Mouse (Mus musculus) heart, embryonic 13.5 days (tissue): ENCODE results near the gene Timm22. TPM values are rescaled to one million over a fixed set of nuclear protein-coding genes. Genes with fewer than 3 reads are reported as not detected.
A peak's percentile ranks its signal among the peaks of the same experiment; 100 is the strongest.

Experiments used
- ATAC-seq: fragments of 200-750 bp; cut with Nextera tagmentation; 2 replicates; pipeline ENCODE4 v1.8.0; 2017; ENCODE audit warnings: moderate TSS enrichment; ENCODE audit not compliant: insufficient number of reproducible peaks, low FRiP score, low TSS enrichment; ENCODE audit errors: extremely low read depth
- H3K27ac ChIP-seq: fragments of 300-500 bp; sonication (generic); replicated peaks from 2 replicates; pipeline ENCODE4 v1.5.1; 2015; ENCODE audit warnings: moderate library complexity, mild to moderate bottlenecking, inconsistent platforms
- H3K27me3 ChIP-seq: fragments of 300-500 bp; sonication (generic); replicated peaks from 2 replicates; pipeline ENCODE4 v1.6.1; 2015; ENCODE audit warnings: mild to moderate bottlenecking, inconsistent platforms
- H3K36me3 ChIP-seq: fragments of 300-500 bp; sonication (generic); 2 replicates; pipeline ENCODE4 v1.6.1; 2015; ENCODE audit warnings: mild to moderate bottlenecking, inconsistent platforms
- H3K4me1 ChIP-seq: fragments of 300-500 bp; sonication (generic); 2 replicates; pipeline ENCODE4 v1.6.1; 2015; ENCODE audit warnings: inconsistent platforms
- H3K4me2 ChIP-seq: fragments of 300-500 bp; sonication (generic); 2 replicates; pipeline ENCODE4 v1.6.1; 2015; ENCODE audit warnings: inconsistent platforms, mild to moderate bottlenecking, moderate library complexity
- H3K4me3 ChIP-seq: fragments of 300-500 bp; sonication (generic); 2 replicates; pipeline ENCODE4 v1.5.1; 2015; ENCODE audit warnings: moderate library complexity, mild to moderate bottlenecking, inconsistent platforms
- H3K9ac ChIP-seq: fragments of 300-500 bp; sonication (generic); 2 replicates; pipeline ENCODE4 v1.6.1; 2015; ENCODE audit warnings: inconsistent platforms, mild to moderate bottlenecking, moderate library complexity
- H3K9me3 ChIP-seq: fragments of 300-500 bp; sonication (generic); 2 replicates; pipeline ENCODE4 v1.6.1; 2016; ENCODE audit warnings: inconsistent platforms
- WGBS: fragments of 180-500 bp; shearing (Covaris S2); methylation state at CpG from one replicate; pipeline ENCODE4 v1.1.7; 2015; ENCODE audit warnings: mixed read lengths; 5-methylcytosine and 5-hydroxymethylcytosine counted together
- polyA plus RNA-seq: library from polyadenylated mRNA; unstranded; fragments of >200 nt; fragmentation: Nextera tagmentation; extraction: Ambion mirVana; gene quantifications from 2 replicates; pipeline ENCODE4 v1.2.1, GENCODE M21; 2015

The Timm22 gene
- polyA plus RNA-seq, 1 experiment from 2014 or later: 78.6 TPM

GRCm38 (mm10) chr11:76392532-76392931, 14.2 kb upstream of the Timm22 start:
- Histone ChIP-seq H3K9me3 (no peaks in the 10 kb centered on the region), H3K36me3 (peaks cover 20% of the 10 kb centered on the region), H3K4me1 (peaks cover 21% of the 10 kb centered on the region), H3K27me3 (no peaks in the 10 kb centered on the region), H3K9ac (no peak overlapping the region), H3K27ac (no peak overlapping the region), H3K4me2 (no peak overlapping the region), H3K4me3 (no peak overlapping the region)
- ATAC-seq: no peak
- 83% methylated on average over 7 of the region's 7 CpGs for WGBS

- H3K4me2 ChIP-seq: no peak overlapping the region
- no peaks in the 10 kb centered on the region for H3K9me3 ChIP-seq
- WGBS: 80% methylated on average over 11 of the region's 11 CpGs
- peaks cover 20% of the 10 kb centered on the region for H3K36me3 ChIP-seq
- peaks cover 22% of the 10 kb centered on the region for H3K4me1 ChIP-seq
- no peak overlapping the region for H3K9ac ChIP-seq
- H3K4me3 ChIP-seq: no peak overlapping the region
- H3K27ac ChIP-seq: no peak overlapping the region
- no peaks in the 10 kb centered on the region for H3K27me3 ChIP-seq
- no peak for ATAC-seq
Measured at GRCm38 (mm10) chr11:76392996-76393395, 13.8 kb upstream of the Timm22 start.

GRCm38 (mm10) chr11:76397650-76398311, 9.0 kb upstream of the Timm22 start:
- peaks cover 21% of the 10 kb centered on the region for H3K4me1 ChIP-seq
- 3% methylated on average over 26 of the region's 26 CpGs for WGBS
- H3K9me3 ChIP-seq: no peaks in the 10 kb centered on the region
- H3K9ac ChIP-seq: peak overlapping the region; percentile 94
- ATAC-seq: no peak
- 0 out of 2 replicates have a peak, but pooled peaks cover under 1% of the 10 kb centered on the region for H3K27me3 ChIP-seq
- 0 out of 2 replicates have a peak, but pooled peaks cover 3% of the 10 kb centered on the region for H3K36me3 ChIP-seq
- H3K4me3 ChIP-seq: peak overlapping the region; percentile 91
- H3K4me2 ChIP-seq: peak overlapping the region; percentile 93
- H3K27ac ChIP-seq: peak overlapping the region; percentile 93

GRCm38 (mm10) chr11:76398312-76398797, 8.4 kb upstream of the Timm22 start:
- Histone ChIP-seq H3K9ac (peak overlapping the region; percentile 94), H3K27me3 (peaks cover 5% of the 10 kb centered on the region; the same call in 1 of the 2 replicates), H3K4me1 (peaks cover 21% of the 10 kb centered on the region), H3K4me3 (peak overlapping the region; percentile 91), H3K4me2 (peak overlapping the region; percentile 93), H3K9me3 (no peaks in the 10 kb centered on the region), H3K27ac (peak overlapping the region; percentile 93), H3K36me3 (no peaks in the 10 kb centered on the region)
- ATAC-seq: peak; percentile 6; the same call in 1 of the 2 replicates
- WGBS: 0% methylated on average over 33 of the region's 33 CpGs

- Histone ChIP-seq H3K36me3 (no peaks in the 10 kb centered on the region), H3K27me3 (peaks cover 5% of the 10 kb centered on the region; the same call in 1 of the 2 replicates), H3K9ac (peak within 1 kb of the TSS; percentile 94), H3K4me3 (peak within 1 kb of the TSS; percentile 91), H3K27ac (peak within 1 kb of the TSS; percentile 93), H3K9me3 (no peaks in the 10 kb centered on the region), H3K4me2 (peak within 1 kb of the TSS; percentile 93), H3K4me1 (peaks cover 21% of the 10 kb centered on the region)
- under 1% methylated on average over 59 of the region's 70 CpGs for WGBS
- ATAC-seq: peak; percentile 88
Measured at GRCm38 (mm10) chr11:76398798-76399586, 7.8 kb upstream of the Timm22 start, which contains the start of gene Nxn. Gene Nxn, minus strand, starts transcription at chr11:76399140.

GRCm38 (mm10) chr11:76399587-76400330, 7.0 kb upstream of the Timm22 start:
- Histone ChIP-seq H3K27ac (peak overlapping the region; percentile 93), H3K4me1 (peaks cover 21% of the 10 kb centered on the region), H3K36me3 (no peaks in the 10 kb centered on the region), H3K4me2 (peak overlapping the region; percentile 93), H3K9ac (peak overlapping the region; percentile 94), H3K4me3 (peak overlapping the region; percentile 91), H3K27me3 (peaks cover 5% of the 10 kb centered on the region; the same call in 1 of the 2 replicates), H3K9me3 (no peaks in the 10 kb centered on the region)
- peak; percentile 22; the same call in 1 of the 2 replicates for ATAC-seq
- 7% methylated on average over 11 of the region's 11 CpGs for WGBS

- H3K4me3 ChIP-seq: no peak overlapping the region
- ATAC-seq: no peak
- H3K27ac ChIP-seq: no peak overlapping the region
- H3K4me1 ChIP-seq: peaks cover 17% of the 10 kb centered on the region
- no peak overlapping the region for H3K4me2 ChIP-seq
- H3K27me3 ChIP-seq: peaks cover 5% of the 10 kb centered on the region; the same call in 1 of the 2 replicates
- no peaks in the 10 kb centered on the region for H3K9me3 ChIP-seq
- H3K9ac ChIP-seq: no peak overlapping the region
- no peaks in the 10 kb centered on the region for H3K36me3 ChIP-seq
- WGBS: 72% methylated on average over 10 of the region's 10 CpGs
Measured at GRCm38 (mm10) chr11:76401398-76401797, 5.4 kb upstream of the Timm22 start.

- Histone ChIP-seq H3K9ac (no peak overlapping the region), H3K4me1 (peaks cover 12% of the 10 kb centered on the region), H3K27ac (no peak overlapping the region), H3K4me2 (no peak overlapping the region), H3K36me3 (peaks cover 6% of the 10 kb centered on the region), H3K4me3 (no peak overlapping the region), H3K27me3 (peaks cover 5% of the 10 kb centered on the region; the same call in 1 of the 2 replicates), H3K9me3 (no peaks in the 10 kb centered on the region)
- ATAC-seq: no peak
- 51% methylated on average over 4 of the region's 4 CpGs for WGBS
Measured at GRCm38 (mm10) chr11:76405113-76405512, 1.6 kb upstream of the Timm22 start.

- no peak overlapping the region for H3K4me3 ChIP-seq
- peaks cover 5% of the 10 kb centered on the region; the same call in 1 of the 2 replicates for H3K27me3 ChIP-seq
- no peak for ATAC-seq
- H3K9ac ChIP-seq: no peak overlapping the region
- WGBS: 78% methylated on average over 5 of the region's 5 CpGs
- H3K36me3 ChIP-seq: peaks cover 8% of the 10 kb centered on the region
- H3K9me3 ChIP-seq: no peaks in the 10 kb centered on the region
- no peak overlapping the region for H3K27ac ChIP-seq
- no peak overlapping the region for H3K4me2 ChIP-seq
- peaks cover 10% of the 10 kb centered on the region for H3K4me1 ChIP-seq
Measured at GRCm38 (mm10) chr11:76405626-76406264, 1.0 kb upstream of the Timm22 start.

- peaks cover 56% of the 10 kb centered on the region for H3K36me3 ChIP-seq
- no peak overlapping the region for H3K9ac ChIP-seq
- H3K27ac ChIP-seq: no peak overlapping the region
- peaks cover 16% of the 10 kb centered on the region for H3K4me1 ChIP-seq
- H3K27me3 ChIP-seq: no peaks in the 10 kb centered on the region
- H3K4me2 ChIP-seq: no peak overlapping the region
- H3K9me3 ChIP-seq: no peaks in the 10 kb centered on the region
- no peak for ATAC-seq
- 68% methylated on average over 12 of the region's 12 CpGs for WGBS
- no peak overlapping the region for H3K4me3 ChIP-seq
Measured at GRCm38 (mm10) chr11:76410826-76411225, 4.1 kb downstream of the Timm22 start.
